Mouse (Mus musculus): Measurements from ENCODE around the gene Otx2.

Gene Otx2

GRCm38 (mm10) chr14:48672611-48673176 is 925 bp downstream of the Otx2 start:
- no peak for TF ChIP-seq GATA4 (IDR thresholded peaks at IDR 0.05; ENCODE audit: insufficient replicate concordance, low read length)

GRCm38 (mm10) chr14:48671480-48672240 is 2.0 kb downstream of the Otx2 start:
- no peak for TF ChIP-seq GATA4 (IDR thresholded peaks at IDR 0.05; ENCODE audit: insufficient replicate concordance, low read length)

GRCm38 (mm10) chr14:48670761-48671479 is 2.7 kb downstream of the Otx2 start:
- no peak for TF ChIP-seq GATA4 (IDR thresholded peaks at IDR 0.05; ENCODE audit: insufficient replicate concordance, low read length)

- no peak for TF ChIP-seq GATA4 (IDR thresholded peaks at IDR 0.05; ENCODE audit: insufficient replicate concordance, low read length)
Observed at GRCm38 (mm10) chr14:48670258-48670630, 3.4 kb downstream of the Otx2 start.

- no peak for TF ChIP-seq GATA4 (IDR thresholded peaks at IDR 0.05; ENCODE audit: insufficient replicate concordance, low read length)
Observed at GRCm38 (mm10) chr14:48669541-48670257, 3.9 kb downstream of the Otx2 start.

- no peak for TF ChIP-seq GATA4 (IDR thresholded peaks at IDR 0.05; ENCODE audit: insufficient replicate concordance, low read length)
Observed at GRCm38 (mm10) chr14:48668761-48669303, 4.8 kb downstream of the Otx2 start.

GRCm38 (mm10) chr14:48668051-48668481 is 5.6 kb downstream of the Otx2 start:
- no peak for TF ChIP-seq GATA4 (IDR thresholded peaks at IDR 0.05; ENCODE audit: insufficient replicate concordance, low read length)

GRCm38 (mm10) chr14:48667396-48667795 is 6.2 kb downstream of the Otx2 start:
- TF ChIP-seq GATA4 (IDR thresholded peaks at IDR 0.05; ENCODE audit: insufficient replicate concordance, low read length), result no peak

- TF ChIP-seq GATA4 (IDR thresholded peaks at IDR 0.05; ENCODE audit: insufficient replicate concordance, low read length), result no peak
Observed at GRCm38 (mm10) chr14:48666771-48667170, 6.8 kb downstream of the Otx2 start.

- TF ChIP-seq GATA4 (IDR thresholded peaks at IDR 0.05; ENCODE audit: insufficient replicate concordance, low read length), result no peak
Observed at GRCm38 (mm10) chr14:48665816-48666661, 7.6 kb downstream of the Otx2 start.

- TF ChIP-seq GATA4 (IDR thresholded peaks at IDR 0.05; ENCODE audit: insufficient replicate concordance, low read length), result no peak
Observed at GRCm38 (mm10) chr14:48664841-48665815, 8.5 kb downstream of the Otx2 start.

GRCm38 (mm10) chr14:48664001-48664810 is 9.4 kb downstream of the Otx2 start:
- no peak for TF ChIP-seq GATA4 (IDR thresholded peaks at IDR 0.05; ENCODE audit: insufficient replicate concordance, low read length)

Data from liver, adult (tissue).